Mouse (Mus musculus): ENCODE measurements around the gene Evx1. TPM values are rescaled to one million over a fixed set of nuclear protein-coding genes. Genes with fewer than 3 reads are reported as not detected.
"Not testable (repeated sequence)": the region's sequence is repeated elsewhere in the genome, so short reads cannot be mapped to it uniquely, and the experiment has no call there.

Gene Evx1
- total and polyA plus RNA-seq, 3 experiments = not detected

- Histone ChIP-seq H3K4me3 (replicated peaks in 1 of 3; ENCODE audit: low read depth in 2 of 3, low read length in 2 of 3, poor library complexity in 1 of 3) (no peak overlapping the region), H3K27ac (ENCODE audit: insufficient read depth, low read depth) (no peak overlapping the region), H3K4me1 (ENCODE audit: control insufficient read depth in 1 of 2, insufficient read depth in 2 of 2) (no peaks in the 10 kb centered on the region), H3K36me3 (replicated peaks in 1 of 2; ENCODE audit: control insufficient read depth in 1 of 2, insufficient read depth in 1 of 2, low read length in 1 of 2) (no peaks in the 10 kb centered on the region), H3K9ac (ENCODE audit: insufficient read depth, low read depth) (no peak overlapping the region), H3K9me3 (replicated peaks; ENCODE audit: low read length) (no peaks in the 10 kb centered on the region), H3K27me3 (replicated peaks) (no peaks in the 10 kb centered on the region), H3K79me2 (replicated peaks; ENCODE audit: control insufficient read depth, extremely low read depth, insufficient read depth, poor library complexity, severe bottlenecking) (no peaks in the 10 kb centered on the region), H3K4me2 (ENCODE audit: insufficient read depth, low read depth, poor library complexity, severe bottlenecking) (no peak overlapping the region)
- no peak for TF ChIP-seq ZC3H11A (IDR thresholded peaks at IDR 0.05; ENCODE audit: low read depth, low read length)
- TF ChIP-seq ZMIZ1 (IDR thresholded peaks at IDR 0.05; ENCODE audit: low read depth, low read length) = no peak
- dilution Hi-C loops (cut with MboI; ENCODE audit: extremely low pct_ligation_motif_present, extremely low pct_unique_long_range_greater_than_20kb, low sequenced_read_pairs) = no loop called here
- no peak for DNase-seq (ENCODE audit: extremely low read depth)
- in situ Hi-C loops (cut with MboI; ENCODE audit: low pct_ligation_motif_present, low pct_unique_long_range_greater_than_20kb, low sequenced_read_pairs) = no loop called here
Measured at GRCm38 (mm10) chr6:52323292-52323691, 10.0 kb downstream of the Evx1 start.

- no peaks in the 10 kb centered on the region for H3K27me3 ChIP-seq (replicated peaks)
- dilution Hi-C loops (cut with MboI; ENCODE audit: extremely low pct_ligation_motif_present, extremely low pct_unique_long_range_greater_than_20kb, low sequenced_read_pairs) = no loop called here
Measured at GRCm38 (mm10) chr6:52324061-52324460, 10.8 kb downstream of the Evx1 start.

GRCm38 (mm10) chr6:52346816-52347215, 33.5 kb downstream of the Evx1 start:
- H3K27ac ChIP-seq (ENCODE audit: insufficient read depth, low read depth); dilution Hi-C loops (cut with MboI; ENCODE audit: extremely low pct_ligation_motif_present, extremely low pct_unique_long_range_greater_than_20kb, low sequenced_read_pairs); H3K27me3 ChIP-seq (replicated peaks); H3K79me2 ChIP-seq (replicated peaks; ENCODE audit: control insufficient read depth, extremely low read depth, insufficient read depth, poor library complexity, severe bottlenecking); DNase-seq (ENCODE audit: extremely low read depth); H3K4me2 ChIP-seq (ENCODE audit: insufficient read depth, low read depth, poor library complexity, severe bottlenecking); H3K4me1 ChIP-seq (ENCODE audit: control insufficient read depth in 1 of 2, insufficient read depth in 2 of 2); in situ Hi-C loops (cut with MboI; ENCODE audit: low pct_ligation_motif_present, low pct_unique_long_range_greater_than_20kb, low sequenced_read_pairs); H3K4me3 ChIP-seq (replicated peaks in 1 of 3; ENCODE audit: low read depth in 2 of 3, low read length in 2 of 3, poor library complexity in 1 of 3); H3K9ac ChIP-seq (ENCODE audit: insufficient read depth, low read depth); H3K9me3 ChIP-seq (replicated peaks; ENCODE audit: low read length); H3K36me3 ChIP-seq (replicated peaks in 1 of 2; ENCODE audit: control insufficient read depth in 1 of 2, insufficient read depth in 1 of 2, low read length in 1 of 2): not testable (repeated sequence)

More at GRCm38 (mm10) chr6:52324061-52324460, 10.8 kb downstream of the Evx1 start:
- Histone ChIP-seq H3K79me2 (replicated peaks; ENCODE audit: control insufficient read depth, extremely low read depth, insufficient read depth, poor library complexity, severe bottlenecking) (no peaks in the 10 kb centered on the region), H3K4me1 (ENCODE audit: control insufficient read depth in 1 of 2, insufficient read depth in 2 of 2) (no peaks in the 10 kb centered on the region), H3K27ac (ENCODE audit: insufficient read depth, low read depth) (no peak overlapping the region), H3K4me3 (replicated peaks in 1 of 3; ENCODE audit: low read depth in 2 of 3, low read length in 2 of 3, poor library complexity in 1 of 3) (no peak overlapping the region), H3K9me3 (replicated peaks; ENCODE audit: low read length) (no peaks in the 10 kb centered on the region), H3K9ac (ENCODE audit: insufficient read depth, low read depth) (no peak overlapping the region), H3K4me2 (ENCODE audit: insufficient read depth, low read depth, poor library complexity, severe bottlenecking) (no peak overlapping the region), H3K36me3 (replicated peaks in 1 of 2; ENCODE audit: control insufficient read depth in 1 of 2, insufficient read depth in 1 of 2, low read length in 1 of 2) (no peaks in the 10 kb centered on the region)
- TF ChIP-seq UBTF (IDR thresholded peaks at IDR 0.05; ENCODE audit: low read depth, low read length) (no peak), HCFC1 (IDR thresholded peaks at IDR 0.05; ENCODE audit: low read depth, low read length) (no peak), ZMIZ1 (IDR thresholded peaks at IDR 0.05; ENCODE audit: low read depth, low read length) (no peak), PAX5 (IDR thresholded peaks at IDR 0.05; ENCODE audit: low read length) (no peak), SMC3 (IDR thresholded peaks at IDR 0.05; ENCODE audit: low read depth, low read length) (no peak), ZC3H11A (IDR thresholded peaks at IDR 0.05; ENCODE audit: low read depth, low read length) (no peak), ETS1 (conservative IDR thresholded peaks at IDR 0.05; ENCODE audit: low read depth, low read length) (no peak), ZKSCAN1 (IDR thresholded peaks at IDR 0.05; ENCODE audit: borderline replicate concordance, low read depth, low read length) (no peak), TCF12 (IDR thresholded peaks at IDR 0.05; ENCODE audit: low read depth, low read length) (no peak), MAFK (IDR thresholded peaks at IDR 0.05; ENCODE audit: insufficient replicate concordance, low read length) (no peak), JUN (IDR thresholded peaks at IDR 0.05; ENCODE audit: insufficient read depth, low read depth, low read length) (no peak), KAT2A (IDR thresholded peaks at IDR 0.05; ENCODE audit: insufficient replicate concordance, low read length) (no peak), GABPA (IDR thresholded peaks at IDR 0.05; ENCODE audit: insufficient replicate concordance, low read depth, low read length) (no peak), CHD2 (IDR thresholded peaks at IDR 0.05; ENCODE audit: low read length) (no peak), SIN3A (IDR thresholded peaks at IDR 0.05; ENCODE audit: low read length) (no peak), USF1 (IDR thresholded peaks at IDR 0.05; ENCODE audit: low read depth, low read length) (no peak), POLR2AphosphoS2 (IDR thresholded peaks at IDR 0.05; ENCODE audit: low read depth, low read length) (no peak), NELFE (IDR thresholded peaks at IDR 0.05; ENCODE audit: low read depth, low read length) (no peak)
- in situ Hi-C loops (cut with MboI; ENCODE audit: low pct_ligation_motif_present, low pct_unique_long_range_greater_than_20kb, low sequenced_read_pairs) = no loop called here
- DNase-seq (ENCODE audit: extremely low read depth) = no peak
